8 mouse cellular contexts compared by ENCODE assay signal in genomic region chr8:84732545-84732944, GRCm38 (mm10). TPM values are rescaled to one million over a fixed set of nuclear protein-coding genes. Genes with fewer than 3 reads are reported as not detected.
DNase-seq lines count a peak whose midpoint lies in the region; ATAC-seq lines count a peak whose summit lies in the region.
"Had no signal": no experiment of that assay in that cellular context is flagged by ENCODE, and none has a peak within 500 bp of the region (broad histone marks: within the 10 kb centered on the region; RNA-seq: fewer than 3 reads in every experiment).

No protein-coding gene starts in this region.

- H3K27ac ChIP-seq in embryonic facial prominence, embryonic 10.5 days (replicated peaks): peak overlapping the region; percentile 79
- peak overlapping the region; percentile 92 for H3K27ac ChIP-seq in forebrain, embryonic 14.5 days (ENCODE audit: low read depth, low read length)
- H3K27ac ChIP-seq in limb, embryonic 15.5 days: peak overlapping the region; percentile 65

- no peak overlapping the region for H3K9ac ChIP-seq in forebrain, embryonic 14.5 days (ENCODE audit: low read length)
- H3K9ac ChIP-seq in limb, embryonic 15.5 days: 0 out of 2 replicates have a peak overlapping the region, but pooled peaks have one; percentile 10

- H3K27me3 ChIP-seq in embryonic facial prominence, embryonic 10.5 days (replicated peaks; ENCODE audit: low read depth, poor library complexity, severe bottlenecking): peaks cover 100% of the 10 kb centered on the region
- no peaks in the 10 kb centered on the region for H3K27me3 ChIP-seq in forebrain, embryonic 14.5 days (replicated peaks; ENCODE audit: control insufficient read depth, insufficient read depth, low read length)
- H3K27me3 ChIP-seq in limb, embryonic 15.5 days: no peaks in the 10 kb centered on the region

- ATAC-seq in forebrain, embryonic 14.5 days: no peak
- no peak for ATAC-seq in limb, embryonic 15.5 days (ENCODE audit: insufficient number of reproducible peaks, low FRiP score, low TSS enrichment, low read depth)

- H3K9me3 ChIP-seq in embryonic facial prominence, embryonic 10.5 days: no peaks in the 10 kb centered on the region
- H3K9me3 ChIP-seq in forebrain, embryonic 14.5 days (replicated peaks; ENCODE audit: control insufficient read depth, low read length): no peaks in the 10 kb centered on the region
- H3K9me3 ChIP-seq in limb, embryonic 15.5 days: no peaks in the 10 kb centered on the region

- peaks cover 67% of the 10 kb centered on the region for H3K4me1 ChIP-seq in embryonic facial prominence, embryonic 10.5 days
- H3K4me1 ChIP-seq in forebrain, embryonic 14.5 days (ENCODE audit: control insufficient read depth, insufficient read depth, low read length): peaks cover 72% of the 10 kb centered on the region
- peaks cover 99% of the 10 kb centered on the region for H3K4me1 ChIP-seq in limb, embryonic 15.5 days

- no peaks in the 10 kb centered on the region for H3K36me3 ChIP-seq in embryonic facial prominence, embryonic 10.5 days (replicated peaks)
- peaks cover 14% of the 10 kb centered on the region for H3K36me3 ChIP-seq in forebrain, embryonic 14.5 days (ENCODE audit: control insufficient read depth, insufficient read depth, low read length)
- H3K36me3 ChIP-seq in limb, embryonic 15.5 days: peaks cover 8% of the 10 kb centered on the region

- DNase-seq in kidney, postnatal 4 days: peak; percentile 53 to 64
- DNase-seq in kidney, postnatal 36 days: no peak
- DNase-seq in embryonic facial prominence, embryonic 10.5 days (ENCODE audit: low spot score): no peak
- no peak for DNase-seq in forebrain, embryonic 14.5 days (ENCODE audit: low spot score)
- DNase-seq in testis, postnatal 10 days (ENCODE audit: low spot score): no peak
- no peak for DNase-seq in spleen, adult 18-20 months
- DNase-seq: thymus, postnatal 4 days had no signal

- H3K4me3 ChIP-seq in embryonic facial prominence, embryonic 10.5 days: 0 out of 2 replicates have a peak overlapping the region, but pooled peaks have one; percentile 26
- H3K4me3 ChIP-seq in forebrain, embryonic 14.5 days (ENCODE audit: low read depth, low read length): no peak overlapping the region
- H3K4me3 ChIP-seq in limb, embryonic 15.5 days: no peak overlapping the region

- no peak overlapping the region for H3K4me2 ChIP-seq in forebrain, embryonic 14.5 days (ENCODE audit: low read length)
- 0 out of 2 replicates have a peak overlapping the region, but pooled peaks have one; percentile 7 for H3K4me2 ChIP-seq in limb, embryonic 15.5 days

- 76% methylated on average over 5 of the region's 5 CpGs for WGBS in embryonic facial prominence, embryonic 10.5 days
- 59% methylated on average over 5 of the region's 5 CpGs for WGBS in forebrain, embryonic 14.5 days
- WGBS in limb, embryonic 15.5 days: 51% methylated on average over 5 of the region's 5 CpGs

RNA-seq across cellular contexts. Expression of gene G430095P16Rik, which starts 9.7 kb away (rescaled TPM):
- 1.6 and 3.6 TPM in 2 replicates for polyA plus RNA-seq in embryonic facial prominence, embryonic 10.5 days (2016; fragmentation: Nextera tagmentation; extraction: Ambion mirVana)
- polyA plus RNA-seq in forebrain, embryonic 14.5 days (2014; fragmentation: Nextera tagmentation; extraction: Ambion mirVana): 1.5 and 1.7 TPM in 2 replicates
- polyA plus RNA-seq in limb, embryonic 15.5 days (2015; fragmentation: Nextera tagmentation; extraction: Ambion mirVana): 3.8 and 5.5 TPM in 2 replicates

RNA-seq across cellular contexts. Expression of gene Lyl1, which starts 31.3 kb away (rescaled TPM):
- 4.3 and 5.5 TPM in 2 replicates for polyA plus RNA-seq in embryonic facial prominence, embryonic 10.5 days (2016; fragmentation: Nextera tagmentation; extraction: Ambion mirVana)
- 2.9 and 3.8 TPM in 2 replicates for polyA plus RNA-seq in forebrain, embryonic 14.5 days (2014; fragmentation: Nextera tagmentation; extraction: Ambion mirVana)
- polyA plus RNA-seq in limb, embryonic 15.5 days (2015; fragmentation: Nextera tagmentation; extraction: Ambion mirVana): 5.6 and 6.0 TPM in 2 replicates

RNA-seq across cellular contexts. Expression of gene Nacc1, which starts 44.9 kb away (rescaled TPM):
- 30.4 and 30.8 TPM in 2 replicates for polyA plus RNA-seq in embryonic facial prominence, embryonic 10.5 days (2016; fragmentation: Nextera tagmentation; extraction: Ambion mirVana)
- 17.0 and 17.6 TPM in 2 replicates for polyA plus RNA-seq in forebrain, embryonic 14.5 days (2014; fragmentation: Nextera tagmentation; extraction: Ambion mirVana)
- polyA plus RNA-seq in limb, embryonic 15.5 days (2015; fragmentation: Nextera tagmentation; extraction: Ambion mirVana): 13.5 and 13.8 TPM in 2 replicates

RNA-seq across cellular contexts. Expression of gene Trmt1, which starts 46.4 kb away (rescaled TPM):
- 69.1 and 71.2 TPM in 2 replicates for polyA plus RNA-seq in embryonic facial prominence, embryonic 10.5 days (2016; fragmentation: Nextera tagmentation; extraction: Ambion mirVana)
- polyA plus RNA-seq in forebrain, embryonic 14.5 days (2014; fragmentation: Nextera tagmentation; extraction: Ambion mirVana): 47.8 and 52.3 TPM in 2 replicates
- 63.3 and 64.5 TPM in 2 replicates for polyA plus RNA-seq in limb, embryonic 15.5 days (2015; fragmentation: Nextera tagmentation; extraction: Ambion mirVana)

Comparison
In these comparisons a context has a peak if more than half of its experiments do, and no peak if none do; other contexts are left out.
1. DNase-seq: peak in kidney, postnatal 4 days (2 of 2); none in kidney, postnatal 36 days (0 of 2), embryonic facial prominence, embryonic 10.5 days (single experiment), forebrain, embryonic 14.5 days (single experiment), testis, postnatal 10 days (single experiment) and spleen, adult 18-20 months (0 of 2).
2. Peak in every context shown above with its lines, with median percentiles within 50 percentile points of each other: H3K27ac ChIP-seq.